Mouse (Mus musculus): ENCODE results near the gene Zdhhc14. TPM values are rescaled to one million over a fixed set of nuclear protein-coding genes. Genes with fewer than 3 reads are reported as not detected.

The Zdhhc14 gene
- polyA plus RNA-seq, 1 experiment from 2014 or later, result 12.8 TPM

DNA sequence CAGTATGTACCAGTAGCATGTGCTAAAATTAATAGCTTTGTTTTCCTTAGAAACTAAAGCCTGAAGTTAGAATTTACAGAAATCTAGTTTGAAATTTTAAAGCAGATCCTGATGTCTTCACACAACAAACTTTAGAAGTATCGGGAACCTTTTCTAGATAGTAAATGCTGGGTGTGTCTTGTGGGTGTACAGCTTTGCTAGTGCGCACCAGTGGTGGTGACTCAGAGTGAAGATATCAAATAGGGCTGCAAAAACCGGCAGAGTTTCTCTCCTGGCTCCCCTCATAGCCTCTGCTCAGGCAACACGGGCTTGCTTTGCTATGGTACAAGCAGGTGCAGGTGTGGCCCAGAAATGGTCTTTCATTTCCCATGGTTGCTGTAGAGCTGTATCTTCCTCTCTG is 157.8 kb downstream of the Zdhhc14 start:
- Histone ChIP-seq H3K4me1 (ENCODE audit: control insufficient read depth, insufficient read depth, low read length) (no peaks in the 10 kb centered on the region), H3K36me3 (ENCODE audit: control insufficient read depth, insufficient read depth, low read length) (no peaks in the 10 kb centered on the region), H3K9me3 (ENCODE audit: control insufficient read depth, low read length) (no peaks in the 10 kb centered on the region), H3K27me3 (ENCODE audit: control insufficient read depth, insufficient read depth, low read length) (no peaks in the 10 kb centered on the region), H3K4me3 (ENCODE audit: low read depth, low read length) (no peak overlapping the region), H3K27ac (ENCODE audit: low read depth, low read length) (no peak overlapping the region), H3K4me2 (ENCODE audit: low read depth, low read length) (no peak overlapping the region), H3K9ac (replicated peaks; ENCODE audit: low read depth, low read length) (no peak overlapping the region)
- no peak for ATAC-seq (ENCODE audit: low read depth)
- 86% methylated on average over 4 of the region's 4 CpGs for WGBS

DNA sequence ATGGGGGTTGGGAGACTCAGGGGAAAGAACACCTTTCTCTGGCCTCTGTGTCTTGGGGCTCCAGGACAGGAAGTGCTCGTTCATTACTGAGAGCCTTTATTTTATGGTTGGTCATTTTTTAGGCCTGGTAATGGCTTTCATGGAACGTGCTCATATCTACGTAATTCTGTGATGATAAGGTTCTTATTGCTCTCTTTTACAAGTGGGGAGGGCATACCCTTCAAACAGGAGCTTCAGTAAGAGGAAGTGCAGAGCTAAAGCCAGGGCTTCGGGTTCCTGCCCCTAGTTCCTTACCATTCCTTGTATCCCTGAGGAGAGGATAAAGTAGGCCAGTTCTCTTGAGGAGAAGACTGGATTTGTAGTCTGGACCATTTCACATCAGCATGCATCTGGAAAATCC is 158.3 kb downstream of the Zdhhc14 start:
- H3K27me3 ChIP-seq (ENCODE audit: control insufficient read depth, insufficient read depth, low read length), result no peaks in the 10 kb centered on the region
- H3K9me3 ChIP-seq (ENCODE audit: control insufficient read depth, low read length), result no peaks in the 10 kb centered on the region
- no peak for ATAC-seq (ENCODE audit: low read depth)
- H3K9ac ChIP-seq (replicated peaks; ENCODE audit: low read depth, low read length), result no peak overlapping the region
- no peaks in the 10 kb centered on the region for H3K36me3 ChIP-seq (ENCODE audit: control insufficient read depth, insufficient read depth, low read length)
- H3K4me2 ChIP-seq (ENCODE audit: low read depth, low read length), result no peak overlapping the region
- WGBS, result 85% methylated on average over 4 of the region's 4 CpGs
- no peaks in the 10 kb centered on the region for H3K4me1 ChIP-seq (ENCODE audit: control insufficient read depth, insufficient read depth, low read length)
- H3K4me3 ChIP-seq (ENCODE audit: low read depth, low read length), result no peak overlapping the region
- H3K27ac ChIP-seq (ENCODE audit: low read depth, low read length), result no peak overlapping the region

DNA sequence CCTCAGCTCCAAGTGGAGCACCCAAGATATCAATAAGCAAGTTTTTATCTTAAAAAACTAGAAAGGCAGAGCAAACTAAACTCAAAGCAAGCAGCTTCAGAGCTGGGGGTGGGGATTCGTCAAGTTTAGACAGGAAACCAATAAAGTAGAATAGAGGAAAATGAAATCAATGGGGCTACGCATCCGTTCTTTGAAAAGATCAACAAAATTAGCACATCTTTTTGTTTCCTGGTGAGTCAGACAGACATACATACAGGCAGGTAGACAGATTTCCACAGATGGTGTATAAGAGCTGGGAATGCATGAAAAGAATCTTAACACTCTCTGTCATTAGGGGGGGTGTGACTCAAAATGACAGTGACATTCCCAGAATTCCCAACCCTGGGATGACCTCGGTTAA is 159.2 kb downstream of the Zdhhc14 start:
- no peak overlapping the region for H3K9ac ChIP-seq (replicated peaks; ENCODE audit: low read depth, low read length)
- no peak overlapping the region for H3K4me2 ChIP-seq (ENCODE audit: low read depth, low read length)
- no peak overlapping the region for H3K27ac ChIP-seq (ENCODE audit: low read depth, low read length)
- no peaks in the 10 kb centered on the region for H3K9me3 ChIP-seq (ENCODE audit: control insufficient read depth, low read length)
- no peaks in the 10 kb centered on the region for H3K36me3 ChIP-seq (ENCODE audit: control insufficient read depth, insufficient read depth, low read length)
- no peak for ATAC-seq (ENCODE audit: low read depth)
- no peak overlapping the region for H3K4me3 ChIP-seq (ENCODE audit: low read depth, low read length)
- H3K4me1 ChIP-seq (ENCODE audit: control insufficient read depth, insufficient read depth, low read length), result no peaks in the 10 kb centered on the region
- no peaks in the 10 kb centered on the region for H3K27me3 ChIP-seq (ENCODE audit: control insufficient read depth, insufficient read depth, low read length)
- 88% methylated on average over 4 of the region's 4 CpGs for WGBS

DNA sequence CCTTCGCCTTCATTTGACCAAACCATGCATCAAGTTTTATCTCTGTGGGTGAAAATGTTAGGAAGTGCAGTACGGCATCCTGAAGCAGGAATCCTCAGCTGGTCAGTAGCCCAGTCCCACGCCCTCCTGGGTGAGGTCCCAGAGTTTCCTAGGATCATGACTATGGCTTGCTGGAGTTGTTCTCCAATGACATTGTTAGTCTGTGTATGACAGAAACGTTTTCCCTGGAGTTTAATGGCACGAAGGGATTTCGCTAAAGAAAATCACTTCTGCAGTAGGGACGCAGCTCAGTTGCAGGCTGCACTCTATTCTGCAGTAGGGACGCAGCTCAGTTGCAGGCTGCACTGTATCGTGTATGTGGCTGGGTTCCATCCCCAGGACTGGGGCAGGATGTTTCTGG is 161.6 kb downstream of the Zdhhc14 start:
- Histone ChIP-seq H3K9ac (replicated peaks; ENCODE audit: low read depth, low read length) (no peak overlapping the region), H3K4me1 (ENCODE audit: control insufficient read depth, insufficient read depth, low read length) (no peaks in the 10 kb centered on the region), H3K4me3 (ENCODE audit: low read depth, low read length) (no peak overlapping the region), H3K4me2 (ENCODE audit: low read depth, low read length) (no peak overlapping the region), H3K27me3 (ENCODE audit: control insufficient read depth, insufficient read depth, low read length) (no peaks in the 10 kb centered on the region), H3K36me3 (ENCODE audit: control insufficient read depth, insufficient read depth, low read length) (no peaks in the 10 kb centered on the region), H3K27ac (ENCODE audit: low read depth, low read length) (no peak overlapping the region), H3K9me3 (ENCODE audit: control insufficient read depth, low read length) (no peaks in the 10 kb centered on the region)
- no peak for ATAC-seq (ENCODE audit: low read depth)
- 84% methylated on average over 9 of the region's 9 CpGs for WGBS

DNA sequence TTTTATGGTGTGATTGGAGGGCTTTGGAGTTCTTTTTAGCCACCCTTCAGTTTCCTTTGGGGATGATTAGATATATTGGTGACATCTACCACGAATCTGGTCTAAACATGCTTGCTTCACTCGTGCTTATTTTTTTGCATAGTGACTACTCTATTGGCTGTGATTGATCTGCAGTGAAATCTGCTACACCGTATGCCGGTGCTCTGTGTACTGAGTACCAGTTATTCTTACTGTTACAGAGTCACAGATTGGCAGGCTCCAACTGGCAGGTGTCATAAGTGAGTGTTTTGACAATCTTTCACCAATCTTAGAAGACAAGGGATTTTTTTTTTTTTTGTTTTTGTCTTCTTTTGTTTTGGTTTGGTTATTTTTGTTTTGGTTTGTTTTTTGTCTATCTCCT is 163.2 kb downstream of the Zdhhc14 start:
- no peak for ATAC-seq (ENCODE audit: low read depth)

DNA sequence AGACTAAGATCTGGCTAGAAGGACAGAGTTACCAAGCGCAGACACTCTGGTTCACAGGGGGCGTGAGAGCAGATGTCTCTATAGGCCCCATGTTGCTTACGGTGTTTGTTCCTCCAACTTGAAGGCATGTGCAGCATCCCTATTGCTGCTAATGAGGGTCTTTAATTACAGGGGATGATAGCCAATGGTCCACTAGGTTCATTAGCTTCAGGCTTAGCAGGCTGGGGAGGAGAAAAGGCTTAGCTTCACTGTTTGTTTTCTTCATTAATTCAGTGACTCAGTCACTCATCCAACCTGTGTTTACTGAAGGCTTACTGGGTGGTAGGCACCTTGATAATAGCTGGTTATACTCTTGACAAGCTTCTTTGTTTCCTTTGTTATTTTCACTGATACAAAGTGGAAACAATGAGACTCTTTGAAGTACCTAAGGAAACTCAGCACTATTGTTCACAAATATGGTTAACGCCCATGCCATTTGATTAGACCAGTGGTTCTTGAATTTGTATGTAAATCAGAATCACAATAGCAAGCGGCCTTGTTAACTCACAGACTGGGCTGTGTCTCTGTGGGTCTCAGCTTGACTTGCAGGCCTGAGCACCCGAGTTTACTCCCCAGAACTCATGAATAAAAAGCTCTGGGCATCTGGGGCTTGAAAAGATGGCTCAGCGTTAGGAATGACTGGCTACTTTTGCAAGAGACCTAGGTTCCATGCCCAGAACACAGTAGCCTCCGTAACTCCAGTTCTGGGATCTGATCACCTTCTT is 168.1 kb downstream of the Zdhhc14 start:
- H3K4me2 ChIP-seq (ENCODE audit: low read depth, low read length), result no peak overlapping the region
- no peak for ATAC-seq (ENCODE audit: low read depth)
- 22% methylated on average over 8 of the region's 8 CpGs for WGBS
- H3K4me1 ChIP-seq (ENCODE audit: control insufficient read depth, insufficient read depth, low read length), result no peaks in the 10 kb centered on the region
- H3K9me3 ChIP-seq (ENCODE audit: control insufficient read depth, low read length), result no peaks in the 10 kb centered on the region
- no peak overlapping the region for H3K27ac ChIP-seq (ENCODE audit: low read depth, low read length)
- H3K36me3 ChIP-seq (ENCODE audit: control insufficient read depth, insufficient read depth, low read length), result no peaks in the 10 kb centered on the region
- no peak overlapping the region for H3K4me3 ChIP-seq (ENCODE audit: low read depth, low read length)
- H3K9ac ChIP-seq (replicated peaks; ENCODE audit: low read depth, low read length), result no peak overlapping the region
- no peaks in the 10 kb centered on the region for H3K27me3 ChIP-seq (ENCODE audit: control insufficient read depth, insufficient read depth, low read length)

More for the DNA sequence above, 163.2 kb downstream of the Zdhhc14 start:
- Histone ChIP-seq H3K4me1 (ENCODE audit: control insufficient read depth, insufficient read depth, low read length) (no peaks in the 10 kb centered on the region), H3K4me2 (ENCODE audit: low read depth, low read length) (no peak overlapping the region), H3K9ac (replicated peaks; ENCODE audit: low read depth, low read length) (no peak overlapping the region), H3K9me3 (ENCODE audit: control insufficient read depth, low read length) (no peaks in the 10 kb centered on the region), H3K36me3 (ENCODE audit: control insufficient read depth, insufficient read depth, low read length) (no peaks in the 10 kb centered on the region), H3K4me3 (ENCODE audit: low read depth, low read length) (no peak overlapping the region), H3K27ac (ENCODE audit: low read depth, low read length) (no peak overlapping the region), H3K27me3 (ENCODE audit: control insufficient read depth, insufficient read depth, low read length) (no peaks in the 10 kb centered on the region)
- WGBS, result 94% methylated on average over 4 of the region's 4 CpGs

DNA sequence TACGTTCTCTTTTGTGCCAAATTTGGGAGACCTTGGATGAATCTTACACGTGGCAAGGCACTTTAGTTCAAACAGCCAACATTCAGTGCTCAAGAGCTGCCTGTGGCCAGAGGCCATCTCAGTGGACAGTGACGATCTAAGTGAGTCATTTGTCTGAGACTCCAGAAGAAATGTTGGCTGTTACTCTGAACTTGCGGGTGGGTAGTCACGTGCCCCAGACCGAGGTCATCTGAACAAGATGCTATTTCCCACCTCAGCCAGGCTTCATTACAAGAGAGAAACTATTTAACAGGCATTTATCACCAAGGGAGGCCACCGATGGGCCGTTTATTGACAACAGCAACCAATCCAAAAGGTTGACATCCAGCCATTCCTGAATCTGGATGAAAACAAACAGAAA is 174.3 kb downstream of the Zdhhc14 start:
- WGBS, result 74% methylated on average over 8 of the region's 8 CpGs
- no peaks in the 10 kb centered on the region for H3K9me3 ChIP-seq (ENCODE audit: control insufficient read depth, low read length)
- H3K36me3 ChIP-seq (ENCODE audit: control insufficient read depth, insufficient read depth, low read length), result no peaks in the 10 kb centered on the region
- no peak overlapping the region for H3K27ac ChIP-seq (ENCODE audit: low read depth, low read length)
- no peak overlapping the region for H3K9ac ChIP-seq (replicated peaks; ENCODE audit: low read depth, low read length)
- no peak for ATAC-seq (ENCODE audit: low read depth)
- no peak overlapping the region for H3K4me3 ChIP-seq (ENCODE audit: low read depth, low read length)
- no peaks in the 10 kb centered on the region for H3K27me3 ChIP-seq (ENCODE audit: control insufficient read depth, insufficient read depth, low read length)
- H3K4me2 ChIP-seq (ENCODE audit: low read depth, low read length), result no peak overlapping the region
- no peaks in the 10 kb centered on the region for H3K4me1 ChIP-seq (ENCODE audit: control insufficient read depth, insufficient read depth, low read length)

DNA sequence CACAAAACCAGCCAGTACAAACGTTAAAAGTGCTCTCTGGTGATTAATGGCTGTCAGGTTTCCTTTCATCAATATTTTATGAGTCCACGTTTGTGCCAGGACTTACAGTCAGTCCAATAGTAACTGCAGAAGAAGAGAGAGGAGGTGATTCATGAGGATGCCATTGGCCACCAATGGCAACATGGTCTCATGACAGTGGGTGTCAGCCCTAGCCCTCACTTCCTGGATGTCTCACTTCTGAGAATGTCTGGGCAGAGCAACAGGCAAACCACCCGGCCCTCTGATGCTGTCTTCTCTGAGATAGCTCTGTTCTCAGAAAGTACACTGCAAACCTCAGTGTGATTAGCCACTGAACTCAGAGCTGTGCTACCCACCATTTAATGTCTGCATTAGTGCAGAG is 176.1 kb downstream of the Zdhhc14 start:
- Histone ChIP-seq H3K27me3 (ENCODE audit: control insufficient read depth, insufficient read depth, low read length) (no peaks in the 10 kb centered on the region), H3K4me1 (ENCODE audit: control insufficient read depth, insufficient read depth, low read length) (no peaks in the 10 kb centered on the region), H3K27ac (ENCODE audit: low read depth, low read length) (no peak overlapping the region), H3K36me3 (ENCODE audit: control insufficient read depth, insufficient read depth, low read length) (no peaks in the 10 kb centered on the region), H3K4me3 (ENCODE audit: low read depth, low read length) (no peak overlapping the region), H3K9ac (replicated peaks; ENCODE audit: low read depth, low read length) (no peak overlapping the region), H3K4me2 (ENCODE audit: low read depth, low read length) (no peak overlapping the region), H3K9me3 (ENCODE audit: control insufficient read depth, low read length) (no peaks in the 10 kb centered on the region)
- 29% methylated on average over 3 of the region's 3 CpGs for WGBS
- no peak; the same call in 1 of the 2 replicates for ATAC-seq (ENCODE audit: low read depth)

DNA sequence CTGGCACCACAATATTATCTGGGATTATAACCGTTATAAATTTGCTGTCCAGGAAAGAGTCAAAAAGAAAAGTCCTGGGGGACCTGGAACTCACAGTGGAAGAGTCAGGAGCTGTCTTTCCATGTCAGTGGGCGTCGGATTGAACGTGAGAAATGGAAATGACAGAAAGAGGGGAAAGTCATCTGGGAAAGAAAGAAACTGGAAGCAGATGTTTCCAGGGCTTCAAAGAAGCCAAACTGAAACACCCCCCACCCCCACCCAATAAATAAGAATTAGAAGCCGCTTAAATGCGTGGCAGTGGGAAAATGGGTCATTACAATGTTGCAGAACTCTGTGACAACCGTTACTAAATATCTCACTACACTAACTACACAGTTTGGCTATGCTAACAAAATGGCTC is 176.6 kb downstream of the Zdhhc14 start:
- Histone ChIP-seq H3K27me3 (ENCODE audit: control insufficient read depth, insufficient read depth, low read length) (no peaks in the 10 kb centered on the region), H3K9ac (replicated peaks; ENCODE audit: low read depth, low read length) (no peak overlapping the region), H3K27ac (ENCODE audit: low read depth, low read length) (no peak overlapping the region), H3K4me1 (ENCODE audit: control insufficient read depth, insufficient read depth, low read length) (no peaks in the 10 kb centered on the region), H3K4me3 (ENCODE audit: low read depth, low read length) (no peak overlapping the region), H3K4me2 (ENCODE audit: low read depth, low read length) (no peak overlapping the region), H3K36me3 (ENCODE audit: control insufficient read depth, insufficient read depth, low read length) (no peaks in the 10 kb centered on the region), H3K9me3 (ENCODE audit: control insufficient read depth, low read length) (no peaks in the 10 kb centered on the region)
- no peak for ATAC-seq (ENCODE audit: low read depth)
- 36% methylated on average over 7 of the region's 7 CpGs for WGBS
